Mouse (Mus musculus) skeletal muscle tissue, adult 2 months (tissue): ENCODE measurements at regions not wholly inside any gene's neighbourhood (a gene's known extent, or its start where the extent isn't known, plus 50 kb on each side); places are given as distances from the start of the nearest gene placed in this dataset.
A peak's percentile ranks its signal among the peaks of the same experiment; 100 is the strongest.

Experiments used
- DNase-seq: peaks from one replicate; pipeline ENCODE4 v3.0.0-alpha.2; 2012; ENCODE audit warnings: low read depth, low spot score

GRCm38 (mm10) chr5:144621967-144622366 is 76.3 kb downstream of the Nptx2 start:
- DNase-seq: no peak

GRCm38 (mm10) chr5:144623358-144623757 is 77.7 kb downstream of the Nptx2 start:
- no peak for DNase-seq

- DNase-seq: no peak
Measured at GRCm38 (mm10) chr5:144632295-144632694, 86.6 kb downstream of the Nptx2 start.

GRCm38 (mm10) chr5:144638631-144639030 is 92.9 kb downstream of the Nptx2 start:
- no peak for DNase-seq

- DNase-seq: peak; percentile 18
Measured at GRCm38 (mm10) chr5:144639639-144640038, 93.9 kb downstream of the Nptx2 start.

GRCm38 (mm10) chr5:144642766-144643165 is 97.1 kb downstream of the Nptx2 start:
- no peak for DNase-seq

- no peak for DNase-seq
Measured at GRCm38 (mm10) chr5:144643438-144643837, 97.7 kb downstream of the Nptx2 start.

GRCm38 (mm10) chr5:144645367-144645766 is 99.7 kb downstream of the Nptx2 start:
- DNase-seq: no peak

- DNase-seq: no peak
Measured at GRCm38 (mm10) chr5:144647311-144648104, 101.8 kb downstream of the Nptx2 start.

- DNase-seq: no peak
Measured at GRCm38 (mm10) chr5:144652231-144652630, 106.5 kb downstream of the Nptx2 start.

GRCm38 (mm10) chr5:144662031-144662430 is 99.6 kb downstream of the Tmem130 start:
- DNase-seq: no peak

- DNase-seq: no peak
Measured at GRCm38 (mm10) chr5:144663981-144664380, 97.6 kb downstream of the Tmem130 start.

GRCm38 (mm10) chr5:144664571-144665295 is 96.9 kb downstream of the Tmem130 start:
- no peak for DNase-seq

GRCm38 (mm10) chr5:144668060-144668459 is 93.6 kb downstream of the Tmem130 start:
- DNase-seq: no peak

GRCm38 (mm10) chr5:144678815-144679750 is 82.5 kb downstream of the Tmem130 start:
- DNase-seq: no peak

GRCm38 (mm10) chr5:144684184-144684583 is 77.4 kb downstream of the Tmem130 start:
- DNase-seq: no peak
